Mouse (Mus musculus) cerebellum, adult 2 months (tissue): ENCODE data around the gene Polr3a. TPM values are rescaled to one million over a fixed set of nuclear protein-coding genes. Genes with fewer than 3 reads are reported as not detected.
A peak's percentile ranks its signal among the peaks of the same experiment; 100 is the strongest.

Experiments
- DNase-seq, 2 experiments: peaks; one replicate each; pipeline ENCODE4 v3.0.0; 2021
- H3K27ac ChIP-seq: fragments of 200-500 bp; 2 replicates; pipeline ENCODE4 v1.5.1; 2012; ENCODE audit warnings: low read length, control low read depth, inconsistent platforms; ENCODE audit not compliant: insufficient read depth
- H3K27me3 ChIP-seq: fragments of 200-500 bp; 2 replicates; pipeline ENCODE4 v1.6.1; 2012; ENCODE audit warnings: inconsistent platforms, mild to moderate bottlenecking, low read length, moderate library complexity; ENCODE audit not compliant: control insufficient read depth, insufficient read depth
- H3K4me1 ChIP-seq: fragments of 200-500 bp; 2 replicates; pipeline ENCODE4 v1.6.1; 2011; ENCODE audit warnings: low read length; ENCODE audit not compliant: control insufficient read depth, insufficient read depth
- H3K4me3 ChIP-seq: fragments of 200-500 bp; replicated peaks from 2 replicates; pipeline ENCODE3; 2011; ENCODE audit warnings: mild to moderate bottlenecking, low read depth, low read length, control low read depth; ENCODE audit not compliant: insufficient read depth
- CTCF ChIP-seq: fragments of 200-500 bp; IDR thresholded peaks from 2 replicates; pipeline ENCODE4 v1.5.1; 2011; ENCODE audit warnings: low read depth, mild to moderate bottlenecking, control low read depth, low read length, moderate library complexity, borderline replicate concordance; ENCODE audit not compliant: insufficient read depth
- POLR2A ChIP-seq: fragments of 200-500 bp; IDR thresholded peaks from 2 replicates; pipeline ENCODE4 v1.6.1; 2011; ENCODE audit warnings: low read length, control low read depth, borderline replicate concordance; ENCODE audit not compliant: insufficient read depth
- whole genome bisulfite sequencing: fragments of 180-500 bp; shearing (Covaris S2); methylation state at CpG from one replicate; pipeline ENCODE4 v1.1.7; 2018; 5-methylcytosine and 5-hydroxymethylcytosine counted together
- polyA plus RNA-seq: library from polyadenylated mRNA; depleted of rRNA; stranded (reverse); fragments of >200 nt; gene quantifications from 2 replicates; pipeline ENCODE4 v1.2.3, GENCODE M21; 2012

The Polr3a gene
- polyA plus RNA-seq, 1 experiment = 22.0 TPM

DNA sequence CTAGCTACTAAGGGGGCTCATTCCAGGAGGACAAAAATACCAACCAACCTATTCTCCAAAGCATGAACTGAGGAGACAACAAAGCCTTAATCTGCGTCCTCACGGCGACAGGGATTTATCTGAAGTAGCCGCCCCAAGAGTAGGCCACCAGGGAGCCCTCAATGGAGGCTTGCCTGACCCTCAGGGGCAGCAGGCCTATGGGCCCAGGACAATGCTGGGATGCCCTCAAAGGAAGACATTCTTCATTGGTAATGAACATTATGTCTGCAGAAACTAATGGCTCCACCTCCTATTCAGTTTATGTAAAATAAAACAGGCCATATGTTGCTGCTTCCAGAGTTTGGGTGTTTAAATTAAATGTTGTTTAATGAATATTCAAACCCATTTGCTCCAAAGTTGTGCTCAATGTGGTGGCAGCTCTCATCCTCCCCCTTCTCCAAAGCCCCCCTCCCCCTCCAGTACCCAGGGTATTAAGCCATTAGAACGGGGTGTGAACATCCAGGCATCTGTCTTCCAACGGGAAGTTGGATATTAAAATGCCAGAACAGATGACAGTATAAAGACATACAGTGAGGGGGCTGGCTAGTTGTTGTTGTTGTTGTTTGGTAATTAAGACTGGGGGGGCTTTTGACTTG lies 25.8 kb upstream of the Polr3a start:
- H3K4me3 ChIP-seq = no peak overlapping the region
- DNase-seq = no peak
- no peak for TF ChIP-seq POLR2A
- WGBS = 75% methylated on average over 6 of the region's 6 CpGs
- H3K4me1 ChIP-seq = no peaks in the 10 kb centered on the region
- H3K27ac ChIP-seq = no peak overlapping the region
- no peaks in the 10 kb centered on the region for H3K27me3 ChIP-seq

DNA sequence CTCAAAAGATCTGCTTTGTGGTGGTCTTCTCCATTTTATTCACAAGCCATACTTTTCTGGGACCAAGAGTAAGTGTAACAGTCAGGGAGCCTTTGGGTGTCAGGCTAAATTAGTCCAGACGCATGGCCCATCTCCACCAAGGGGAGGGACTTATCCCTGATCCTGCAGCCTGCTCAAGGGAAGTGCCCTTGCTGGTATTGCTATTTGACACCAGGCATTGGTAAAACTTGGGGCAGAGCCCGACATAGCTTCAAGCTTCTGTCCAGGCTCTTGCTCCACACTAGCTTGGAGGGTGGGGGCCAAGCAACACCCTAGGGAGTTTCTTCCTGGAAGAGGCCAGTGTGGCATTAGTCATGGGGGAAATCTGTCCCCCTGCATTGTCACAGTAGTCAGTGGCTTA lies 23.8 kb upstream of the Polr3a start:
- no peak for DNase-seq
- 77% methylated on average over 2 of the region's 2 CpGs for WGBS
- H3K4me1 ChIP-seq = no peaks in the 10 kb centered on the region
- no peak overlapping the region for H3K27ac ChIP-seq
- no peak overlapping the region for H3K4me3 ChIP-seq
- H3K27me3 ChIP-seq = no peaks in the 10 kb centered on the region
- no peak for TF ChIP-seq POLR2A
- no peak for TF ChIP-seq CTCF

DNA sequence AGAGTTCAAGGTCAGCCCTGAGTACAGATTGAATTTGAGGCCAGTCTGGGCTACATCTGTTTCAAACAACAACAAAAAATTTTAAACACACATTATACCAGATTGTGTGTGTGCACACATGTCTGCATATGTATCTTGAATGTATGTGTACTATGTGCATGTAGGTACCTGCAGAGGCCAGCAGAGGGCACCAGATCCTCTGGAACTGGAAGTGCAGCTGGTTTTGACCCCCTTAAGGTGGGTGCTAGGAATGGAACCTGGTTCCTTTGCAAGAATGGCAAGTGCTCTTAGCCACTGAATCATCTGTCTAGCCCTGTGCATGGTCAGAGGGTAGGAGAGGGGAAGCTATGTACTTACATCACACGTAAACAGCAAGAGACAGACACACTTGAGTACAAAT lies 23.4 kb upstream of the Polr3a start:
- Histone ChIP-seq H3K4me1 (no peaks in the 10 kb centered on the region), H3K4me3 (no peak overlapping the region), H3K27me3 (no peaks in the 10 kb centered on the region), H3K27ac (no peak overlapping the region)
- WGBS = 100% methylated on average over 1 of the region's 1 CpGs
- TF ChIP-seq POLR2A (no peak), CTCF (peak; percentile 34; the same call in 1 of the 2 replicates)
- DNase-seq = no peak

DNA sequence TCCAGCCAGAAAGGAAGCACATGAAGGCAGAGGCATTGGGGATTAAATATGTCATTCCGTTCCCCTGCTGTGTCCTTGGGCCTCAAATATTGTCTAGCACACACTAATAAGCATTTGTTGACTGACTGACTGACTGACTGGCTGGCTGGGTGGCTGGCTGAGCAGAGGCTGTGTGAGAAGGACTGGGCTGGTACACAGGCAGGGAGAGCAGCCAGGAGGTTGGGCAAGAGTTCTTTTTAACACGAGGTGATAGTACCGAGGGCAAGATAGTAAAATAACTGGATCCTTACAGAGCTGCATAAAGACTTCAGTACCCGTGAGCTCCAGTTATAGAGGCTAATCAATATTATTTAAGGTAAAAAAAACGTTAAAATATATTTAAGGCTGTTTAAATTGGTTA lies 22.7 kb upstream of the Polr3a start:
- 59% methylated on average over 5 of the region's 5 CpGs for WGBS
- DNase-seq = no peak
- no peaks in the 10 kb centered on the region for H3K4me1 ChIP-seq
- no peaks in the 10 kb centered on the region for H3K27me3 ChIP-seq
- no peak overlapping the region for H3K4me3 ChIP-seq
- H3K27ac ChIP-seq = no peak overlapping the region
- no peak for TF ChIP-seq POLR2A
- no peak for TF ChIP-seq CTCF

DNA sequence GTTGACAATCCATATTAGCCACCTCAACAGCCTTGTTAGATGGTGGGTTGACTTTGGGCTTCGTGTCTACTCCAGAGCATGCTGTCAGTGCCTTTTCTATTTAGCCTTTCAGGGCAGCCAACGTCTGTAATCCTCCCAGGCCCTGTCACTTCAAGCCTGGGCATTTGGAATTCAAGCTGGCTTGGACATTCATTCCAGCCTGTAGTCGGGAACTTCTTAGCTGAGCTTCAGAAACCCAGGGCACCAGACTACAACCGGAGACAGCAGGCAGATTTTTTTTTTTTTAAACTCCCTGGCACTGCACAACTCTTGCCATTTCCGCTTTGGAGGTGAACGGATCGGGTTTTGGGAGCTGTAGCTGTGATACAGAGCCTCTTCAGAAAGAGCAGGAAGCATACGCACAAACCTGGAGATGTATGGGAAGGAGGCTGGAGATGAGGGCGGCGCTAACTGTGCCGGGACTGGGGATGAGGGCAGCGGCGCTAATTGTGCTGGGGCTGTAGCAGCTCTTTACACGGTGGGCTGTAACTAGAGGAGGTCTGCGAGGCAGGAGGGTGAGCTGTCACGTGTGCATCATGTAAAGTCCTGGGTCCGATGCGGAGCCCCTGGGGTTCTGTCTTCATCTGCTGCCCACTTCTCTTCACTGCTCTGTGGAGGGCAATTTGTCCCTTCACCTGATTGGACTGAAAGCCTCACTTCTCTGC lies 21.4 kb upstream of the Polr3a start:
- 15% methylated on average over 18 of the region's 18 CpGs for WGBS
- no peak overlapping the region for H3K27ac ChIP-seq
- H3K27me3 ChIP-seq = no peaks in the 10 kb centered on the region
- H3K4me3 ChIP-seq = peak overlapping the region; percentile 14
- H3K4me1 ChIP-seq = no peaks in the 10 kb centered on the region
- DNase-seq = peak; percentile 27 to 44
- no peak for TF ChIP-seq CTCF
- no peak for TF ChIP-seq POLR2A

DNA sequence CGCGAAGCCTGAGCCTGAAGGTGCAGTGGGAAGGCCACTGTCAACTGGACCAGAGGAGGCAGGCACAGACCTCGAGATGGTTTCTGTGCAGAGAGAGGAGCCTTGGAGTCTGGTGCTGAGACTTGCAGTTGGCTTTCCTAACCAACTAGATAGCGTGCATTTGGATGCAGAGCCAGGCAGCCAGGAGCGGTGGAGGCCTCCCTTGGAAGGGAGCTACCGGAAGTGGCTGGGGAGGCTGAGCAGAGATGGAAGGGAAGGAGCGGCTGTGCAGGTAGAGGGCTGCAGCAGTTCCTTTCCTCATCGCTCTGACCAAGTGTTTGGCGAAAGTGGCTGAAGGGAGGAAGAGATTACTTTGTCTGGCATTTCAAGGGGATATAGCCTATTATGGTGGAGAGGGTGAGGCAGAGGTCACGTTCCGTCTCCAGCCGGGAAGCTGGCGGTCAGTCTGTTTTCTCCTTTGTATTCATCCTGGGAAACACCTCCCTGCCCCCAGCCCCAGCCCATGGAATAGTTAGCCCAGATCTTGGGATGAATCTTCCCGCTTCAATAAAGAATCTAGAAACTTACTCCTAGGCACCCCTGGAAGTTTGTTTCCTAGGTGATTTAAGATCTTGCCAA lies 20.7 kb upstream of the Polr3a start:
- H3K4me3 ChIP-seq = no peak overlapping the region
- no peak for TF ChIP-seq CTCF
- no peak for TF ChIP-seq POLR2A
- H3K4me1 ChIP-seq = no peaks in the 10 kb centered on the region
- 82% methylated on average over 14 of the region's 14 CpGs for WGBS
- no peak overlapping the region for H3K27ac ChIP-seq
- no peaks in the 10 kb centered on the region for H3K27me3 ChIP-seq
- no peak for DNase-seq

DNA sequence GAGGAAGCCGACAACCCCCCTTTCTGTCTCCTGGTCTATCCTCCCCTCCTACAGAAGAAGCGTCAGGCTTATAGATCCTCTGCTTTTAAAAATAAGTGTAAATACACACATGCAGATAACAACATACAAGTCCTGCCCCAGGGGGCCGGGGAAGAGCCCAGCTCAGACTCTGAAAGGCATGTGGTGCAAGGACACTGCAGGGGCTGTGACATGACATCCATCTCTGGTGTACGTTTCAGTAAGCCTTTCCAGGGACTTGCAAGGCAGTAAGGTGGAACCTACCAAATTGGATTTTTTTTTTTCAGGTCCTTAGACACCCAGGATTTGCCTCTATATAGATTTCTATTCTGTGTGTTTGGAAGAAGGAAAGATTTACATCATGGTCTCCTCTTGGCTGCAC lies 14.4 kb upstream of the Polr3a start:
- peak overlapping the region; percentile 23; the same call in 1 of the 2 replicates for H3K27ac ChIP-seq
- 77% methylated on average over 4 of the region's 4 CpGs for WGBS
- no peaks in the 10 kb centered on the region for H3K27me3 ChIP-seq
- TF ChIP-seq CTCF (no peak), POLR2A (no peak)
- no peak overlapping the region for H3K4me3 ChIP-seq
- H3K4me1 ChIP-seq = peaks cover 21% of the 10 kb centered on the region; the same call in 1 of the 2 replicates
- no peak for DNase-seq

DNA sequence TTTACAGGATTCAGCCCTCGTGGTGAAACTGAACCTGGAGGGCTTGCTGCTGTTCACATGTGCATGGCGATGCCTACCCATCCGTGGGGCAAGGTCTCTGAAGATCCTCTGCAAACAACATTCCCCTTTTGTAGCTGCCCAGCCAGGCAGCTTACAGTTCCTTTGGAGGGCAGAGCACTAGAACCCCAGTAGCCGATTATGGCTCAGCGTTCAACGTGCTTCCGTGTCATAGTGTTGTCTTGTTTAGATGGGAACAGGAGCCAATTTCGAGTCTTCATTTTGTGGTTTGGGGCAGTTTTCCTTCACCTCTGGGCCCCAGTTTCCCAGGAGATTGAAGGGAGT lies 14.0 kb upstream of the Polr3a start:
- Histone ChIP-seq H3K4me1 (peaks cover 21% of the 10 kb centered on the region; the same call in 1 of the 2 replicates), H3K27me3 (no peaks in the 10 kb centered on the region), H3K4me3 (peak overlapping the region; percentile 35), H3K27ac (peak overlapping the region; percentile 23)
- DNase-seq = no peak
- WGBS = 12% methylated on average over 8 of the region's 8 CpGs
- TF ChIP-seq CTCF (no peak), POLR2A (no peak)
